In the genomic region with DNA sequence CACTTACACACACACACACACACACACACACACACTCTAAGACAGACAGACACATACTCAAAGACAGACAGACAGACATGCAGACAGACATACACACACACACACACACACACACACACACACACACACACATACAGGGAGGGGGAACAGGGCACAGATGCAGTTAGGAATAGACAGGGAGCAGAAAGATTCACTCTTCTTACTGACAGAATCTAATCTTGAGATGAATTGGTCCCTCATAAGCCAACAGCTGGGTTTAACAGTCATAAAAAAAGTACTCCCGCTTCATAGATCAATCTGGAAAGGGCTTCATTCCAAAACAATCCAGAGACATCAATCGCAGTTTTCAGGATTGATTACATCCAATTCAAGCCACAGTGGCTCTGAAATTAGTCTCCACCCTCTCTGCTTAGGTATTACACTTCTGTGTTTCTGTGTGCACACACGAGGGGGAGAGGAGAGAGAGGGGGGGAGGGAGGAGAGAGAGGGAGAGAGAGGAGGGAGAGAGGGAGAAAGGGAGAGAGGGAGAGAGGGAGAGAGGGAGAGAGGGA, we compare ENCODE assay signal across 13 mouse cellular contexts.
DNase-seq lines count a peak whose midpoint lies in the region; ATAC-seq and TF ChIP-seq lines count a peak whose summit lies in the region.
"Had no signal": no experiment of that assay in that cellular context is flagged by ENCODE, and none has a peak within 500 bp of the region (broad histone marks: within the 10 kb centered on the region; RNA-seq: fewer than 3 reads in every experiment).

No protein-coding gene starts in this region.

- 0 out of 2 replicates have a peak, but pooled peaks cover 5% of the 10 kb centered on the region for H3K4me1 ChIP-seq in kidney, embryonic 16.5 days (ENCODE audit: insufficient read depth, low read length)
- H3K4me1 ChIP-seq in forebrain, postnatal 0 days (ENCODE audit: insufficient read depth) = peaks cover 8% of the 10 kb centered on the region; the same call in 1 of the 2 replicates
- peaks cover 26% of the 10 kb centered on the region for H3K4me1 ChIP-seq in neural tube, embryonic 15.5 days
- H3K4me1 ChIP-seq: liver, embryonic 15.5 days had no signal

- 36% methylated on average over 3 of the region's 3 CpGs for WGBS in kidney, embryonic 16.5 days
- WGBS in forebrain, postnatal 0 days = 58% methylated on average over 3 of the region's 3 CpGs
- WGBS in neural tube, embryonic 15.5 days = 23% methylated on average over 3 of the region's 3 CpGs

- no peaks in the 10 kb centered on the region for H3K36me3 ChIP-seq in kidney, embryonic 16.5 days (ENCODE audit: insufficient read depth, low read length)
- H3K36me3 ChIP-seq in forebrain, postnatal 0 days (ENCODE audit: insufficient read depth) = no peaks in the 10 kb centered on the region
- no peaks in the 10 kb centered on the region for H3K36me3 ChIP-seq in neural tube, embryonic 15.5 days
- H3K36me3 ChIP-seq: heart, embryonic 10.5 days; liver, embryonic 15.5 days had no signal

- H3K4me2 ChIP-seq in kidney, embryonic 16.5 days (replicated peaks; ENCODE audit: low read depth, low read length) = no peak overlapping the region
- no peak overlapping the region for H3K4me2 ChIP-seq in forebrain, postnatal 0 days (ENCODE audit: low read depth)
- H3K4me2 ChIP-seq in neural tube, embryonic 15.5 days = peak overlapping the region; percentile 15
- H3K4me2 ChIP-seq: liver, embryonic 15.5 days had no signal

- H3K9me3 ChIP-seq in kidney, embryonic 16.5 days (ENCODE audit: low read length) = no peaks in the 10 kb centered on the region
- H3K9me3 ChIP-seq in forebrain, postnatal 0 days (ENCODE audit: low read length) = no peaks in the 10 kb centered on the region
- H3K9me3 ChIP-seq in neural tube, embryonic 15.5 days (replicated peaks) = no peaks in the 10 kb centered on the region
- H3K9me3 ChIP-seq: heart, embryonic 10.5 days; liver, embryonic 15.5 days had no signal

- ATAC-seq in kidney, embryonic 16.5 days (ENCODE audit: low FRiP score, low TSS enrichment) = peak; percentile 52
- ATAC-seq in forebrain, postnatal 0 days = no peak; the same call in 1 of the 2 replicates
- peak; percentile 55 for ATAC-seq in neural tube, embryonic 15.5 days (ENCODE audit: low FRiP score)
- ATAC-seq: Patski had no signal

- no peaks in the 10 kb centered on the region; the same call in 1 of the 2 replicates for H3K27me3 ChIP-seq in kidney, embryonic 16.5 days (ENCODE audit: insufficient read depth, low read length)
- H3K27me3 ChIP-seq in forebrain, postnatal 0 days (ENCODE audit: insufficient read depth, low read length) = no peaks in the 10 kb centered on the region
- no peaks in the 10 kb centered on the region for H3K27me3 ChIP-seq in neural tube, embryonic 15.5 days (replicated peaks)
- H3K27me3 ChIP-seq: liver, embryonic 15.5 days had no signal

- no peak for TF ChIP-seq CTCF in forebrain, postnatal 0 days (IDR thresholded peaks at IDR 0.05; ENCODE audit: low read depth)

- no peak overlapping the region for H3K9ac ChIP-seq in kidney, embryonic 16.5 days (replicated peaks; ENCODE audit: low read length)
- H3K9ac ChIP-seq in forebrain, postnatal 0 days = no peak overlapping the region
- H3K9ac ChIP-seq in neural tube, embryonic 15.5 days (replicated peaks) = 0 out of 2 replicates have a peak overlapping the region, but pooled peaks have one; percentile 10
- H3K9ac ChIP-seq: liver, embryonic 15.5 days had no signal

- no peak overlapping the region for H3K27ac ChIP-seq in kidney, embryonic 16.5 days (ENCODE audit: low read length)
- H3K27ac ChIP-seq in forebrain, postnatal 0 days (ENCODE audit: low read depth, low read length) = 0 out of 2 replicates have a peak overlapping the region, but pooled peaks have one; percentile 36
- H3K27ac ChIP-seq in neural tube, embryonic 15.5 days (replicated peaks) = peak overlapping the region; percentile 76
- H3K27ac ChIP-seq: heart, embryonic 10.5 days; liver, embryonic 15.5 days; macrophage had no signal

- no peak overlapping the region for H3K4me3 ChIP-seq in kidney, embryonic 16.5 days (ENCODE audit: low read length)
- H3K4me3 ChIP-seq in forebrain, postnatal 0 days (ENCODE audit: low read depth, low read length) = no peak overlapping the region
- H3K4me3 ChIP-seq in neural tube, embryonic 15.5 days (replicated peaks) = no peak overlapping the region
- H3K4me3 ChIP-seq: heart, embryonic 10.5 days; liver, embryonic 15.5 days had no signal

- DNase-seq in kidney, adult 18-20 months = no peak
- no peak for DNase-seq in forebrain, postnatal 0 days
- peak; percentile 18 for DNase-seq in kidney, postnatal 10 days
- no peak for DNase-seq in gastrocnemius, adult 8-10 months (ENCODE audit: low spot score in 2 of 2)
- no peak for DNase-seq in adrenal gland, adult 2 months
- DNase-seq: adrenal gland, adult 8-10 months; layer of hippocampus, postnatal 36 days had no signal
